Mouse (Mus musculus): ENCODE measurements around the gene Ephb4. TPM values are rescaled to one million over a fixed set of nuclear protein-coding genes. Genes with fewer than 3 reads are reported as not detected.

The Ephb4 gene
- polyA plus RNA-seq, 1 experiment from 2014 or later = 8.6 TPM

- WGBS = 45% methylated on average over 7 of the region's 7 CpGs
- no peak overlapping the region for H3K27ac ChIP-seq
- no peak overlapping the region for H3K9ac ChIP-seq
- 0 out of 2 replicates have a peak, but pooled peaks cover 6% of the 10 kb centered on the region for H3K4me1 ChIP-seq
- H3K36me3 ChIP-seq (ENCODE audit: poor library complexity, severe bottlenecking) = peaks cover 47% of the 10 kb centered on the region
- no peak overlapping the region for H3K4me3 ChIP-seq
- H3K27me3 ChIP-seq = no peaks in the 10 kb centered on the region
- no peak for ATAC-seq
- no peak overlapping the region for H3K4me2 ChIP-seq
- H3K9me3 ChIP-seq (replicated peaks) = no peaks in the 10 kb centered on the region
These were observed 26.3 kb downstream of the Ephb4 start for GRCm38 (mm10) chr5:137376198-137376597.

GRCm38 (mm10) chr5:137376722-137377121, 26.8 kb downstream of the Ephb4 start:
- Histone ChIP-seq H3K9ac (no peak overlapping the region), H3K27me3 (no peaks in the 10 kb centered on the region), H3K36me3 (ENCODE audit: poor library complexity, severe bottlenecking) (peaks cover 41% of the 10 kb centered on the region), H3K27ac (no peak overlapping the region), H3K4me2 (no peak overlapping the region), H3K4me3 (no peak overlapping the region), H3K9me3 (replicated peaks) (no peaks in the 10 kb centered on the region), H3K4me1 (0 out of 2 replicates have a peak, but pooled peaks cover 6% of the 10 kb centered on the region)
- no peak for ATAC-seq
- WGBS = 47% methylated on average over 9 of the region's 9 CpGs

- H3K9ac ChIP-seq = no peak overlapping the region
- 47% methylated on average over 11 of the region's 11 CpGs for WGBS
- ATAC-seq = no peak
These were observed 27.3 kb downstream of the Ephb4 start for GRCm38 (mm10) chr5:137377176-137377575.

GRCm38 (mm10) chr5:137377603-137378002, 27.7 kb downstream of the Ephb4 start:
- Histone ChIP-seq H3K4me1 (0 out of 2 replicates have a peak, but pooled peaks cover 6% of the 10 kb centered on the region), H3K4me3 (no peak overlapping the region), H3K9ac (no peak overlapping the region), H3K4me2 (no peak overlapping the region), H3K36me3 (ENCODE audit: poor library complexity, severe bottlenecking) (peaks cover 33% of the 10 kb centered on the region), H3K27me3 (no peaks in the 10 kb centered on the region), H3K9me3 (replicated peaks) (no peaks in the 10 kb centered on the region), H3K27ac (no peak overlapping the region)
- 36% methylated on average over 10 of the region's 15 CpGs for WGBS
- ATAC-seq = no peak

More at GRCm38 (mm10) chr5:137377176-137377575, 27.3 kb downstream of the Ephb4 start:
- Histone ChIP-seq H3K4me2 (no peak overlapping the region), H3K36me3 (ENCODE audit: poor library complexity, severe bottlenecking) (peaks cover 37% of the 10 kb centered on the region), H3K27me3 (no peaks in the 10 kb centered on the region), H3K4me3 (no peak overlapping the region), H3K9me3 (replicated peaks) (no peaks in the 10 kb centered on the region), H3K27ac (no peak overlapping the region), H3K4me1 (0 out of 2 replicates have a peak, but pooled peaks cover 6% of the 10 kb centered on the region)

- Histone ChIP-seq H3K4me3 (no peak overlapping the region), H3K9ac (no peak overlapping the region), H3K4me1 (0 out of 2 replicates have a peak, but pooled peaks cover 6% of the 10 kb centered on the region), H3K9me3 (replicated peaks) (no peaks in the 10 kb centered on the region), H3K27me3 (no peaks in the 10 kb centered on the region), H3K36me3 (ENCODE audit: poor library complexity, severe bottlenecking) (no peaks in the 10 kb centered on the region), H3K27ac (no peak overlapping the region), H3K4me2 (no peak overlapping the region)
- 56% methylated on average over 4 of the region's 4 CpGs for WGBS
- no peak for ATAC-seq
These were observed 31.2 kb downstream of the Ephb4 start for GRCm38 (mm10) chr5:137381152-137381551.

- Histone ChIP-seq H3K4me2 (no peak overlapping the region), H3K4me3 (no peak overlapping the region), H3K9ac (no peak overlapping the region), H3K27ac (no peak overlapping the region), H3K9me3 (replicated peaks) (no peaks in the 10 kb centered on the region), H3K4me1 (no peaks in the 10 kb centered on the region), H3K27me3 (no peaks in the 10 kb centered on the region), H3K36me3 (ENCODE audit: poor library complexity, severe bottlenecking) (no peaks in the 10 kb centered on the region)
- 82% methylated on average over 7 of the region's 7 CpGs for WGBS
- no peak for ATAC-seq
These were observed 33.5 kb downstream of the Ephb4 start for GRCm38 (mm10) chr5:137383441-137383840.

GRCm38 (mm10) chr5:137386712-137387111, 36.8 kb downstream of the Ephb4 start:
- Histone ChIP-seq H3K27me3 (no peaks in the 10 kb centered on the region), H3K27ac (no peak overlapping the region), H3K9me3 (replicated peaks) (no peaks in the 10 kb centered on the region), H3K36me3 (ENCODE audit: poor library complexity, severe bottlenecking) (no peaks in the 10 kb centered on the region), H3K4me1 (no peaks in the 10 kb centered on the region), H3K4me3 (no peak overlapping the region), H3K4me2 (no peak overlapping the region), H3K9ac (no peak overlapping the region)
- no peak for ATAC-seq
- 91% methylated on average over 7 of the region's 7 CpGs for WGBS

- no peak overlapping the region for H3K4me3 ChIP-seq
- H3K9ac ChIP-seq = no peak overlapping the region
- no peak overlapping the region for H3K27ac ChIP-seq
These were observed 41.7 kb downstream of the Ephb4 start for GRCm38 (mm10) chr5:137391641-137392040.

GRCm38 (mm10) chr5:137394456-137394855, 44.5 kb downstream of the Ephb4 start:
- no peak for ATAC-seq
- Histone ChIP-seq H3K36me3 (ENCODE audit: poor library complexity, severe bottlenecking) (no peaks in the 10 kb centered on the region), H3K27me3 (no peaks in the 10 kb centered on the region), H3K4me2 (no peak overlapping the region), H3K4me1 (no peaks in the 10 kb centered on the region), H3K9me3 (replicated peaks) (no peaks in the 10 kb centered on the region), H3K9ac (no peak overlapping the region), H3K4me3 (no peak overlapping the region), H3K27ac (no peak overlapping the region)
- 48% methylated on average over 7 of the region's 7 CpGs for WGBS

More at GRCm38 (mm10) chr5:137391641-137392040, 41.7 kb downstream of the Ephb4 start:
- Histone ChIP-seq H3K4me1 (no peaks in the 10 kb centered on the region), H3K36me3 (ENCODE audit: poor library complexity, severe bottlenecking) (no peaks in the 10 kb centered on the region), H3K27me3 (no peaks in the 10 kb centered on the region), H3K9me3 (replicated peaks) (no peaks in the 10 kb centered on the region), H3K4me2 (no peak overlapping the region)
- ATAC-seq = no peak
- 81% methylated on average over 8 of the region's 8 CpGs for WGBS

GRCm38 (mm10) chr5:137404081-137404480, 54.2 kb downstream of the Ephb4 start:
- H3K4me1 ChIP-seq = peaks cover 11% of the 10 kb centered on the region
- WGBS = 76% methylated on average over 2 of the region's 2 CpGs
- H3K36me3 ChIP-seq (ENCODE audit: poor library complexity, severe bottlenecking) = no peaks in the 10 kb centered on the region
- ATAC-seq = no peak
- H3K9ac ChIP-seq = no peak overlapping the region
- no peaks in the 10 kb centered on the region for H3K27me3 ChIP-seq
- H3K9me3 ChIP-seq (replicated peaks) = no peaks in the 10 kb centered on the region
- no peak overlapping the region for H3K4me2 ChIP-seq
- no peak overlapping the region for H3K27ac ChIP-seq
- no peak overlapping the region for H3K4me3 ChIP-seq

- Histone ChIP-seq H3K9me3 (replicated peaks) (no peaks in the 10 kb centered on the region), H3K4me1 (peaks cover 11% of the 10 kb centered on the region), H3K27me3 (no peaks in the 10 kb centered on the region), H3K36me3 (ENCODE audit: poor library complexity, severe bottlenecking) (no peaks in the 10 kb centered on the region), H3K4me2 (no peak overlapping the region), H3K9ac (no peak overlapping the region), H3K4me3 (no peak overlapping the region), H3K27ac (no peak overlapping the region)
- WGBS = 44% methylated on average over 6 of the region's 6 CpGs
- no peak for ATAC-seq
These were observed 59.5 kb downstream of the Ephb4 start for GRCm38 (mm10) chr5:137409451-137409850.

- peaks cover 11% of the 10 kb centered on the region for H3K4me1 ChIP-seq
- no peaks in the 10 kb centered on the region for H3K36me3 ChIP-seq (ENCODE audit: poor library complexity, severe bottlenecking)
- H3K27me3 ChIP-seq = no peaks in the 10 kb centered on the region
- no peak overlapping the region for H3K4me2 ChIP-seq
- WGBS = 65% methylated on average over 3 of the region's 3 CpGs
- no peaks in the 10 kb centered on the region for H3K9me3 ChIP-seq (replicated peaks)
- H3K9ac ChIP-seq = no peak overlapping the region
- H3K4me3 ChIP-seq = no peak overlapping the region
- H3K27ac ChIP-seq = no peak overlapping the region
- ATAC-seq = no peak
These were observed 60.2 kb downstream of the Ephb4 start for GRCm38 (mm10) chr5:137410066-137410465.

GRCm38 (mm10) chr5:137410549-137410948, 60.6 kb downstream of the Ephb4 start:
- no peak for ATAC-seq
- no peak overlapping the region for H3K27ac ChIP-seq
- H3K27me3 ChIP-seq = no peaks in the 10 kb centered on the region
- no peaks in the 10 kb centered on the region for H3K36me3 ChIP-seq (ENCODE audit: poor library complexity, severe bottlenecking)
- H3K9ac ChIP-seq = no peak overlapping the region
- 89% methylated on average over 3 of the region's 3 CpGs for WGBS
- no peaks in the 10 kb centered on the region for H3K9me3 ChIP-seq (replicated peaks)
- no peak overlapping the region for H3K4me3 ChIP-seq
- no peak overlapping the region for H3K4me2 ChIP-seq
- H3K4me1 ChIP-seq = peaks cover 11% of the 10 kb centered on the region

All from forebrain, embryonic 13.5 days (tissue).